Mouse (Mus musculus): Measurements from ENCODE around the gene Ulbp1.
"Not testable (repeated sequence)": the region's sequence is repeated elsewhere in the genome, so short reads cannot be mapped to it uniquely, and the experiment has no call there.

Ulbp1 gene

GRCm38 (mm10) chr10:7473197-7473889 is at the start of gene Ulbp1:
Gene Ulbp1 (minus strand): TSS chr10:7473638.
- DNase-seq (ENCODE audit: extremely low read depth, low read depth) = peak; percentile 71

GRCm38 (mm10) chr10:7498180-7498579 is 24.7 kb upstream of the Ulbp1 start:
- DNase-seq (ENCODE audit: extremely low read depth, low read depth) = not testable (repeated sequence)

GRCm38 (mm10) chr10:7492384-7492783 is 18.9 kb upstream of the Ulbp1 start:
- not testable (repeated sequence) for DNase-seq (ENCODE audit: extremely low read depth, low read depth)

GRCm38 (mm10) chr10:7483650-7484049 is 10.2 kb upstream of the Ulbp1 start:
- DNase-seq (ENCODE audit: extremely low read depth, low read depth) = no peak

- DNase-seq (ENCODE audit: extremely low read depth, low read depth) = not testable (repeated sequence)
These were observed 787 bp upstream of the Ulbp1 start for GRCm38 (mm10) chr10:7474225-7474624.

GRCm38 (mm10) chr10:7471664-7472063 is 1.8 kb downstream of the Ulbp1 start:
- no peak for DNase-seq (ENCODE audit: extremely low read depth, low read depth)

GRCm38 (mm10) chr10:7470457-7470856 is 3.0 kb downstream of the Ulbp1 start:
- no peak for DNase-seq (ENCODE audit: extremely low read depth, low read depth)

- DNase-seq (ENCODE audit: extremely low read depth, low read depth) = not testable (repeated sequence)
These were observed 3.6 kb downstream of the Ulbp1 start for GRCm38 (mm10) chr10:7469716-7470414.

- DNase-seq (ENCODE audit: extremely low read depth, low read depth) = no peak
These were observed 11.4 kb downstream of the Ulbp1 start for GRCm38 (mm10) chr10:7462006-7462405.

- DNase-seq (ENCODE audit: extremely low read depth, low read depth) = no peak
These were observed 34.5 kb downstream of the Ulbp1 start for GRCm38 (mm10) chr10:7438928-7439327.

GRCm38 (mm10) chr10:7393143-7394035 is 80.0 kb downstream of the Ulbp1 start:
- DNase-seq (ENCODE audit: extremely low read depth, low read depth) = no peak

GRCm38 (mm10) chr10:7391935-7392930 is 81.2 kb downstream of the Ulbp1 start:
- DNase-seq (ENCODE audit: extremely low read depth, low read depth) = no peak

- DNase-seq (ENCODE audit: extremely low read depth, low read depth) = no peak
These were observed 81.9 kb downstream of the Ulbp1 start for GRCm38 (mm10) chr10:7391561-7391934.

GRCm38 (mm10) chr10:7391108-7391507 is 82.3 kb downstream of the Ulbp1 start:
- no peak for DNase-seq (ENCODE audit: extremely low read depth, low read depth)

All from MEL-GATA-1-ER (cell line).